Mouse (Mus musculus) hindbrain, postnatal 0 days (tissue): ENCODE measurements around the gene Tmc5. TPM values are rescaled to one million over a fixed set of nuclear protein-coding genes. Genes with fewer than 3 reads are reported as not detected.

ENCODE experiments used
- ATAC-seq: fragments of 200-750 bp; cut with Nextera tagmentation; 2 replicates; pipeline ENCODE4 v1.8.0; 2017; ENCODE audit warnings: mild to moderate bottlenecking, moderate TSS enrichment, moderate library complexity
- DNase-seq: peaks from one replicate; pipeline ENCODE4 v3.0.0-alpha.2; 2015; ENCODE audit warnings: low spot score
- H3K27ac ChIP-seq: fragments of 300-500 bp; sonication (generic); 2 replicates; pipeline ENCODE4 v1.5.1; 2014; ENCODE audit warnings: mild to moderate bottlenecking
- H3K27me3 ChIP-seq: fragments of 300-500 bp; sonication (generic); 2 replicates; pipeline ENCODE4 v1.6.1; 2014; ENCODE audit warnings: low read length, mixed read lengths; ENCODE audit not compliant: insufficient read depth
- H3K36me3 ChIP-seq: fragments of 300-500 bp; sonication (generic); 2 replicates; pipeline ENCODE4 v1.6.1; 2014; ENCODE audit warnings: low read length, mixed read lengths; ENCODE audit not compliant: insufficient read depth
- H3K4me1 ChIP-seq: fragments of 300-500 bp; sonication (generic); 2 replicates; pipeline ENCODE4 v1.6.1; 2014; ENCODE audit warnings: antibody characterized with exemption, low read length, mixed read lengths; ENCODE audit not compliant: insufficient read depth
- H3K4me2 ChIP-seq: fragments of 300-500 bp; sonication (generic); 2 replicates; pipeline ENCODE4 v1.6.1; 2014; ENCODE audit warnings: low read depth, mild to moderate bottlenecking, low read length, moderate library complexity, mixed read lengths
- H3K4me3 ChIP-seq: fragments of 300-500 bp; sonication (generic); 2 replicates; pipeline ENCODE4 v1.5.1; 2014; ENCODE audit warnings: low read length
- H3K9ac ChIP-seq: fragments of 300-500 bp; sonication (generic); replicated peaks from 2 replicates; pipeline ENCODE4 v1.6.1; 2014; ENCODE audit warnings: mild to moderate bottlenecking, low read length, moderate library complexity, mixed read lengths
- H3K9me3 ChIP-seq: fragments of 300-500 bp; sonication (generic); 2 replicates; pipeline ENCODE4 v1.6.1; 2016; ENCODE audit warnings: low read length, mixed read lengths
- CTCF ChIP-seq: IDR thresholded peaks from 2 replicates; pipeline ENCODE4 v1.5.1; 2016; ENCODE audit warnings: antibody characterized with exemption, control low read depth, low read depth
- WGBS: fragments of 180-500 bp; shearing (Covaris S2); extraction: QIAGEN DNeasy Blood & Tissue Kit; methylation state at CpG from one replicate; pipeline ENCODE4 v1.1.7; 2014; 5-methylcytosine and 5-hydroxymethylcytosine counted together
- polyA plus RNA-seq: library from polyadenylated mRNA; unstranded; fragments of >200 nt; fragmentation: Nextera tagmentation; extraction: Ambion mirVana; gene quantifications from 2 replicates; pipeline ENCODE4 v1.2.1, GENCODE M21; 2015
- total RNA-seq: library from RNA; depleted of rRNA; stranded (reverse); fragments of >200 nt; gene quantifications from 2 replicates; pipeline ENCODE4 v1.2.3, GENCODE M21; 2014

Gene Tmc5
- total and polyA plus RNA-seq, 2 experiments from 2014 or later = 0.24 to 0.73 TPM

DNA sequence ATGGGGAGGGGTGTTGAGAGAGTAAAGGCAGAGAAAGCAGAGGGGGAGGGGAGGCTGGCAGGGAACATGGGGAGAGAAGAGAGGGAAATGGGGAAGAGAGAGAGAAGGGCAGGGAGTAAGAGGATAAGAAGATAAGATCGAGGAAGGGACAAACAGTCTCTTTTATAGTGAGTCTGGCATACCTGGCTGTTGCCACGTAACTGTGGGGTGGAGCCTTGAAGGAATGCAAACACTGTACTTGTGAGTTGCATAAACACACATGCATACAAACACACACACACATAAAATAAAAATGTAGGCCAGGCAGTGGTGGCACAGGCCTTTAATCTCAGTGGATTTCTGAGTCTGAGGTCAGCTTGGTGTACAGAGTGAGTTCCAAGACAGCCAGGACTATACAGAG, 110.1 kb downstream of the Tmc5 start:
- WGBS = 86% methylated on average over 2 of the region's 2 CpGs

DNA sequence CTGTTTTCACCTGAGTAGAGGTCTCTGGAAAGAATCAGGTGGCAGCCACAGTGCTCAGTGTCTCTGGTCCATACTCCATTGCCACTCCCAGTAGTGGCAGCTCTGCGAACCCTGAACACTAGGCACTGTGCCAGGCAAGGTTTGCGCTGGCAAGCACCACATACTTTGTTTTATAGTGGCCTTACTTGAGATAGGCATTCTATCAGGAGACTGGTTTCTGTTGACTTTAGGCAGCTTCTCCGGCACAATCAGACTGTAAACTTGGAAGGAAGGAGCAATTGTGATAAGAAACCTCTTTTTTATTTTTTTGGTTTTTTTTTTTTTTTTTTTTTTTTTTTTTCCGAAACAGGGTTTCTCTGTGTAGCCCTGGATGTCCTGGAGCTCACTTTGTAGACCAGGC, 110.9 kb downstream of the Tmc5 start:
- H3K9ac ChIP-seq = no peak overlapping the region
- TF ChIP-seq CTCF = no peak
- ATAC-seq (no peak), DNase-seq (no peak)
- no peaks in the 10 kb centered on the region for H3K36me3 ChIP-seq
- no peaks in the 10 kb centered on the region for H3K27me3 ChIP-seq
- 67% methylated on average over 4 of the region's 4 CpGs for WGBS
- H3K4me2 ChIP-seq = no peak overlapping the region
- H3K27ac ChIP-seq = no peak overlapping the region
- H3K4me3 ChIP-seq = no peak overlapping the region
- no peaks in the 10 kb centered on the region for H3K9me3 ChIP-seq
- H3K4me1 ChIP-seq = peaks cover 17% of the 10 kb centered on the region

More for the DNA sequence above, 110.1 kb downstream of the Tmc5 start:
- DNase-seq (no peak), ATAC-seq (no peak)
- Histone ChIP-seq H3K4me3 (no peak overlapping the region), H3K27ac (no peak overlapping the region), H3K4me1 (peaks cover 17% of the 10 kb centered on the region), H3K36me3 (no peaks in the 10 kb centered on the region), H3K27me3 (no peaks in the 10 kb centered on the region), H3K9ac (no peak overlapping the region), H3K9me3 (no peaks in the 10 kb centered on the region), H3K4me2 (no peak overlapping the region)
- no peak for TF ChIP-seq CTCF

DNA sequence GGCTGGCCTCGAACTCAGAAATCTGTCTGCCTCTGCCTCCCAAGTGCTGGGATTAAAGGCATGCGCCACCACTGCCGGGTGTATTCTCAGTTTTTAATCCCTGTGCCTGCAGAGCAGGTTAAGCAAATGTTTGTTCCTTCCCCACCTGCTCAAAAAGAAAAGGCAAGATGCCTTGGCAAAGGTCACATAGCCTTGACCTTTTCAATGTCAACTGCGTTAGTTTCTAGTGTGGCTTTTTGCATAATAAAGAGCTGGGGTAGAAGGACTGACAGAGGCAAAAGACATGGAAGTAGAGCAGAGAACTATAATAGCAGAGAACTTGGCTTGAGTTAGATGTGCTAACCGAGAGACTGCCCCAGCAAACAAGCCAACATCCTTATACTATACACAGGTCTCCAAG, 113.7 kb downstream of the Tmc5 start:
- ATAC-seq = no peak
- H3K36me3 ChIP-seq = peaks cover 6% of the 10 kb centered on the region; the same call in 1 of the 2 replicates
- DNase-seq = no peak
- no peak for TF ChIP-seq CTCF
- H3K9me3 ChIP-seq = no peaks in the 10 kb centered on the region
- WGBS = 58% methylated on average over 5 of the region's 5 CpGs
- H3K27me3 ChIP-seq = no peaks in the 10 kb centered on the region
- peaks cover 11% of the 10 kb centered on the region; the same call in 1 of the 2 replicates for H3K4me1 ChIP-seq
- H3K9ac ChIP-seq = no peak overlapping the region
- no peak overlapping the region for H3K4me2 ChIP-seq
- no peak overlapping the region for H3K27ac ChIP-seq
- H3K4me3 ChIP-seq = no peak overlapping the region

DNA sequence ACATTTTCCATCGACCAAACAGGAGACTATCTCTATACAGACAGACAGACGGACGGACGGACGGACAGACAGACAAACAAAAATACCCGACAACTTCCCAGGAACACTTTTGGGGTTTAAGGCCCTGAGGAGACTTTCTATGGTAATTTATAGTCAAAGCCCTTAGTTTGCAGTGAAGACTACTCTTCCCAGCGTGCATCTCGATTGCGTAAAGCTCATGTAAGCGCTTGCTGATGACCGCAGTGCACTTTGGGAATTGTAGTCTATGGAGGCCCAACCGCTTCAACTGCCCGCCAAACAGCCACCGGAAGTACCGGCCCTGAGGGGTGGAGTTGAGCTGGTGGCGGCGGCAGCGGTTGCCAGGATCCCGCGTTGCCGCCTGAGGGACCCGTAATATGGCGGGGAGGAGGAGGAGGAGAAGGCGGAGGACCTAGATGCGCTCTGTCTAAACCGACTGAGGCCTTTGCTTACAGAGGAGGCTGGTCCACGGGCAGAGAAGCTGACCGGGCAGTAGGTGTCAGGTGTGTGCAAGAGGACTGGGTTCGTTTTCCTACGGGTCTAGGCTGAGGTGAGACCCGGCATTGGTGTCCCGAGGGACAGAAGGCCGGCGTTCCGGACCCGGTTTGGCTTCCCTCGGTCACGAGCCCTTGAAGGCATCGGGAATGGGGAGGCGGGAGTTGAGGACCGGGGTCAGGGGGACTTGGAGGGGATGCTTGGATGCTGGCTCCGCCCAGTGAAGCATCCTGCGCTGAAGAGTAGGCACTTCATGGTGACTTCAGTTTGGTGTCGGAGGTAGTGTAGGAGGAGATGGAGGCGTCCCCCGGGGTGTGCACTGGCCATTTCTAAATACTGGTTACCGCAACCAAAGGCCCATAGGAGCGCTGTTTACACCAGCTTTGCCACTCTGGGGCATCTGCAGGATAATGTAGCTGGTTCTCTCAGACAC, 115.4 kb downstream of the Tmc5 start, which contains the start of gene Ccp110:
Gene Ccp110, plus strand, starts transcription at position 325 of the 946 bp plus-strand sequence.
- H3K27ac ChIP-seq = peak within 1 kb of the TSS; percentile 85
- TF ChIP-seq CTCF = no peak; the same call in none of the 2 replicates
- H3K4me1 ChIP-seq = peaks cover 5% of the 10 kb centered on the region; the same call in 1 of the 2 replicates
- H3K4me2 ChIP-seq = peak within 1 kb of the TSS; percentile 63
- H3K27me3 ChIP-seq = no peaks in the 10 kb centered on the region
- H3K4me3 ChIP-seq = peak within 1 kb of the TSS; percentile 76
- peaks cover 6% of the 10 kb centered on the region; the same call in 1 of the 2 replicates for H3K36me3 ChIP-seq
- peak; percentile 96 for ATAC-seq
- H3K9me3 ChIP-seq = no peaks in the 10 kb centered on the region
- H3K9ac ChIP-seq = peak within 1 kb of the TSS; percentile 63
- DNase-seq = peak; percentile 99
- under 1% methylated on average over 47 of the region's 48 CpGs for WGBS

DNA sequence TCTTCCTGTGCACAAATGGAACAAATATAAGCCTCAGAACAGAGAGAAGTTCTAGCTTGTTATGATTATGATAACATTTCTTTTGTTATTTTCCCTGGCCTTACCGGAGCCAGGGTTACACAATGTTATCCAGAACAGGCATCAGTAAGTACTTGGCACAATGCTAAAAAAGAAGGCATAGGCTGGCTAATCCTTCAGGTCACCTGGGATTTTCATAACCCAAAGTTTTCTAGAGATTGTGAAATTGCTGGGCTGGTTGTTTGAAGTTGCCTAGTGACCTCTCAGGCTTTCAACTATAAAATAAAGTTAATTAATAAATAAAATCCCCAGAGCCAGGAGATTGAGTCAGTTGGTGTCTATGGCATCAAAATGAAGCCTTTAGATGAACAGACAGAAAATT, 117.8 kb downstream of the Tmc5 start:
- no peak for DNase-seq
- Histone ChIP-seq H3K9ac (no peak overlapping the region), H3K4me3 (no peak overlapping the region), H3K27me3 (no peaks in the 10 kb centered on the region), H3K36me3 (peaks cover 18% of the 10 kb centered on the region; the same call in 1 of the 2 replicates), H3K27ac (no peak overlapping the region), H3K4me2 (no peak overlapping the region), H3K4me1 (peaks cover 5% of the 10 kb centered on the region; the same call in 1 of the 2 replicates), H3K9me3 (no peaks in the 10 kb centered on the region)
- WGBS = 94% methylated on average over 1 of the region's 1 CpGs
- ATAC-seq = no peak
- TF ChIP-seq CTCF = no peak

DNA sequence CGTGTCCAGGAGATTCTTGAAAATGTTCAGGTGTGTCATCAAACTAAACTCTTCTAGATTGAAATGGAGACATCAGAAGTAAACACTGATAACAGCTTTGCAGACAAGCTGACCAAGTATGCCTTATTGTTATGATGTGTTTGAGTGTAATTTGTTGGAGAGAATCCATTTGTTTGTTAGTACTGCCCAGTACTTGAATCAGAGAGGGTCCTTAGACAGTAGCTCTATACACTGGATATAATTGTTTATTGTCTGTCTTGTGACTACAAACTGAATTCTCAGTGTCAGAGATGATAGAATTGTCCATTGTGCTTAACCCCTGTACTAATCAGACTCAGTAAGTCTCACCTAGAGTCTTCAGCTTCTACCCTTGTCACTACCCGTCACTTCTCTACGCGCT, 121.0 kb downstream of the Tmc5 start:
- Histone ChIP-seq H3K27me3 (no peaks in the 10 kb centered on the region), H3K27ac (no peak overlapping the region), H3K9me3 (no peaks in the 10 kb centered on the region), H3K9ac (no peak overlapping the region), H3K4me1 (peaks cover 5% of the 10 kb centered on the region; the same call in 1 of the 2 replicates), H3K4me3 (no peak overlapping the region), H3K36me3 (peaks cover 38% of the 10 kb centered on the region), H3K4me2 (no peak overlapping the region)
- DNase-seq = no peak
- 92% methylated on average over 4 of the region's 4 CpGs for WGBS
- TF ChIP-seq CTCF = no peak
- no peak for ATAC-seq
